Mouse (Mus musculus) myocyte (in vitro differentiated cells): Measurements from ENCODE around the gene Pcp2. TPM values are rescaled to one million over a fixed set of nuclear protein-coding genes. Genes with fewer than 3 reads are reported as not detected.

Experiments used
- H3K27me3 ChIP-seq: one replicate; pipeline ENCODE4 v1.6.1; 2011; ENCODE audit not compliant: control insufficient read depth, insufficient read depth, insufficient read length
- H3K36me3 ChIP-seq: one replicate; pipeline ENCODE4 v1.6.1; 2011; ENCODE audit not compliant: control insufficient read depth, insufficient read depth
- H3K4me2 ChIP-seq: one replicate; pipeline ENCODE4 v1.6.1; 2011; ENCODE audit warnings: low read depth, control low read depth
- H3K4me3 ChIP-seq: one replicate; pipeline ENCODE4 v1.5.1; 2011; ENCODE audit warnings: mild to moderate bottlenecking, control low read depth, moderate library complexity
- H3K79me2 ChIP-seq: one replicate; pipeline ENCODE4 v1.6.1; 2011; ENCODE audit not compliant: control insufficient read depth, insufficient read depth
- H3ac ChIP-seq: one replicate; pipeline ENCODE4 v1.6.1; 2011; ENCODE audit not compliant: control insufficient read depth, insufficient read length
- CEBPB ChIP-seq: IDR thresholded peaks from 2 replicates; pipeline ENCODE4 v1.6.1; 2011; ENCODE audit warnings: mild to moderate bottlenecking, moderate library complexity; ENCODE audit not compliant: poor library complexity, insufficient read depth, severe bottlenecking
- E2F4 ChIP-seq: IDR thresholded peaks from one replicate; pipeline ENCODE4 v1.6.1; 2011; ENCODE audit warnings: mild to moderate bottlenecking, control low read depth, moderate library complexity; ENCODE audit not compliant: insufficient read depth
- MAX ChIP-seq: IDR thresholded peaks from one replicate; pipeline ENCODE4 v1.6.1; 2011; ENCODE audit warnings: low read depth, mild to moderate bottlenecking, control low read depth
- MYOD1 ChIP-seq, 3 experiments: IDR thresholded peaks; one replicate each; pipeline ENCODE4 v1.6.1; 2011; ENCODE audit warnings: control low read depth in 2 of 3, low read depth in 2 of 3, mild to moderate bottlenecking in 2 of 3, moderate library complexity in 1 of 3; ENCODE audit not compliant: insufficient read length in 2 of 3, control insufficient read depth in 1 of 3
- MYOG ChIP-seq, 3 experiments: IDR thresholded peaks; one replicate each; pipeline ENCODE4 v1.6.1; 2011; ENCODE audit warnings: control low read depth in 2 of 3, low read depth in 2 of 3, mild to moderate bottlenecking in 2 of 3; ENCODE audit not compliant: insufficient read length in 2 of 3, control insufficient read depth in 1 of 3, insufficient read depth in 1 of 3
- POLR2A ChIP-seq: IDR thresholded peaks from one replicate; pipeline ENCODE4 v1.6.1; 2011; ENCODE audit warnings: low read depth, mild to moderate bottlenecking, control low read depth, moderate library complexity; ENCODE audit not compliant: insufficient read length
- POLR2AphosphoS2 ChIP-seq: IDR thresholded peaks from one replicate; pipeline ENCODE4 v1.6.1; 2011; ENCODE audit warnings: low read depth, control low read depth; ENCODE audit not compliant: insufficient read length
- REST ChIP-seq: IDR thresholded peaks from one replicate; pipeline ENCODE4 v1.6.1; 2011; ENCODE audit warnings: mild to moderate bottlenecking, control low read depth, moderate library complexity; ENCODE audit not compliant: insufficient read depth, insufficient read length
- SRF ChIP-seq: IDR thresholded peaks from one replicate; pipeline ENCODE4 v1.6.1; 2011; ENCODE audit warnings: low read depth; ENCODE audit not compliant: control insufficient read depth, insufficient read length
- TCF12 ChIP-seq: IDR thresholded peaks from one replicate; pipeline ENCODE4 v1.6.1; 2011; ENCODE audit warnings: mild to moderate bottlenecking, control low read depth; ENCODE audit not compliant: poor library complexity, insufficient read depth, severe bottlenecking
- TCF3 ChIP-seq: IDR thresholded peaks from one replicate; pipeline ENCODE4 v1.6.1; 2011; ENCODE audit warnings: low read depth, control low read depth; ENCODE audit not compliant: insufficient read length
- USF1 ChIP-seq: IDR thresholded peaks from one replicate; pipeline ENCODE4 v1.6.1; 2011; ENCODE audit warnings: low read depth, mild to moderate bottlenecking, control low read depth, moderate library complexity
- polyA plus RNA-seq: library from polyadenylated mRNA; unstranded; fragments of >200 nt; fragmentation: generic; extraction: Trizol; gene quantifications from one replicate; pipeline ENCODE4 v1.2.1, GENCODE M21; 2012; ENCODE audit warnings: missing spikeins

Gene Pcp2
- polyA plus RNA-seq, 1 experiment, result 0.62 TPM

GRCm38 (mm10) chr8:3628014-3628413 lies 2.7 kb upstream of the Pcp2 start:
- H3K4me2 ChIP-seq, result no peak overlapping the region
- H3K4me3 ChIP-seq, result no peak overlapping the region
- no peaks in the 10 kb centered on the region for H3K79me2 ChIP-seq
- no peaks in the 10 kb centered on the region for H3K36me3 ChIP-seq
- H3ac ChIP-seq, result no peak overlapping the region
- no peaks in the 10 kb centered on the region for H3K27me3 ChIP-seq
- TF ChIP-seq E2F4, result no peak
- TF ChIP-seq MYOD1 (IDR thresholded peaks at IDR 0.05; ENCODE audit: control insufficient read depth in 1 of 3, insufficient read length in 2 of 3, low read depth in 2 of 3), result no peak

GRCm38 (mm10) chr8:3626971-3627370 lies 1.6 kb upstream of the Pcp2 start:
- TF ChIP-seq E2F4 (no peak), CEBPB (no peak), MYOG (IDR thresholded peaks at IDR 0.05; ENCODE audit: control insufficient read depth in 1 of 3, insufficient read depth in 1 of 3, insufficient read length in 2 of 3, low read depth in 2 of 3) (no peak), TCF3 (no peak), POLR2A (no peak), POLR2AphosphoS2 (no peak), MYOD1 (IDR thresholded peaks at IDR 0.05; ENCODE audit: control insufficient read depth in 1 of 3, insufficient read length in 2 of 3, low read depth in 2 of 3) (no peak), TCF12 (no peak), MAX (no peak), SRF (no peak), USF1 (no peak), REST (no peak)
- no peaks in the 10 kb centered on the region for H3K36me3 ChIP-seq
- no peak overlapping the region for H3K4me2 ChIP-seq
- H3K4me3 ChIP-seq, result no peak overlapping the region
- no peaks in the 10 kb centered on the region for H3K79me2 ChIP-seq
- no peak overlapping the region for H3ac ChIP-seq
- H3K27me3 ChIP-seq, result no peaks in the 10 kb centered on the region

GRCm38 (mm10) chr8:3622119-3622518 lies 3.2 kb downstream of the Pcp2 start:
- no peaks in the 10 kb centered on the region for H3K27me3 ChIP-seq
- peak overlapping the region; percentile 89 for H3K4me2 ChIP-seq
- no peaks in the 10 kb centered on the region for H3K36me3 ChIP-seq
- peak overlapping the region; percentile 91 for H3K4me3 ChIP-seq
- TF ChIP-seq MYOD1 (IDR thresholded peaks at IDR 0.05; ENCODE audit: control insufficient read depth in 1 of 3, insufficient read length in 2 of 3, low read depth in 2 of 3) (no peak), TCF12 (no peak), USF1 (no peak), REST (no peak), POLR2A (no peak), MYOG (IDR thresholded peaks at IDR 0.05; ENCODE audit: control insufficient read depth in 1 of 3, insufficient read depth in 1 of 3, insufficient read length in 2 of 3, low read depth in 2 of 3) (no peak), CEBPB (no peak), MAX (no peak)
- peaks cover 27% of the 10 kb centered on the region for H3K79me2 ChIP-seq
- H3ac ChIP-seq, result no peak overlapping the region

GRCm38 (mm10) chr8:3621199-3621970 lies 4.0 kb downstream of the Pcp2 start, which contains the start of the genes Xab2 and Pet100:
TSS of gene Xab2 (minus strand) at chr8:3621316.
TSS of gene Pet100 (plus strand) at chr8:3621548.
- TF ChIP-seq MAX (no peak), MYOD1 (IDR thresholded peaks at IDR 0.05; ENCODE audit: control insufficient read depth in 1 of 3, insufficient read length in 2 of 3, low read depth in 2 of 3) (no peak), CEBPB (no peak), SRF (peak; percentile 84), TCF12 (no peak), E2F4 (peak; percentile 4), TCF3 (no peak), POLR2AphosphoS2 (peak; percentile 51), USF1 (no peak), POLR2A (peak; percentile 68), MYOG (IDR thresholded peaks at IDR 0.05; ENCODE audit: control insufficient read depth in 1 of 3, insufficient read depth in 1 of 3, insufficient read length in 2 of 3, low read depth in 2 of 3) (no peak), REST (no peak)
- H3K4me3 ChIP-seq, result peak within 1 kb of the TSS; percentile 91
- H3K4me2 ChIP-seq, result peak within 1 kb of the TSS; percentile 93
- H3K27me3 ChIP-seq, result no peaks in the 10 kb centered on the region
- peak within 1 kb of the TSS; percentile 11 for H3ac ChIP-seq
- H3K36me3 ChIP-seq, result no peaks in the 10 kb centered on the region
- peaks cover 27% of the 10 kb centered on the region for H3K79me2 ChIP-seq

DNA sequence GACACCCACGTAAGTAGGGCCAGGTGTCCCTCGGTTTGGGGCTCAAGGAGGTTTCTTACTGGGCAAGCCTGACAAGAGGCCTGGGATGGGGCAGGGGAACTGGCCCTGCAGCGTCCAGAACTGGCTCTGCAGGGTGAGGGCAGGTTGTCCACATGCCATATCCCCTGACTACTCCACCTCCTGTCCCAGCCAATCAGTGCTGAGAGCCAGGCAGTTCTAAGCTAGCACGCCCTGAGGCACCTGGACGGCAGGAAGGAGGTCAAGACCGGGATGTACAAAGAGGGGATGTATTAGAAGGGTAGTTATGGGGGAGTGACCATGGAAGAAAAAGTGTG lies 15.6 kb downstream of the Pcp2 start:
- no peak overlapping the region for H3K4me2 ChIP-seq
- TF ChIP-seq SRF, result no peak
- no peak for TF ChIP-seq TCF12
- no peak for TF ChIP-seq E2F4
- TF ChIP-seq MYOD1 (IDR thresholded peaks at IDR 0.05; ENCODE audit: control insufficient read depth in 1 of 3, insufficient read length in 2 of 3, low read depth in 2 of 3), result no peak
- no peak for TF ChIP-seq CEBPB
- H3ac ChIP-seq, result no peak overlapping the region
- no peaks in the 10 kb centered on the region for H3K79me2 ChIP-seq
- H3K4me3 ChIP-seq, result no peak overlapping the region
- H3K36me3 ChIP-seq, result peaks cover 2% of the 10 kb centered on the region
- H3K27me3 ChIP-seq, result no peaks in the 10 kb centered on the region
